Mouse (Mus musculus): ENCODE results near the gene Afg1l.

Afg1l gene

GRCm38 (mm10) chr10:42384946-42385644 is 93.3 kb downstream of the Afg1l start:
- intact Hi-C loops (cut with DNase I), result no loop called here

GRCm38 (mm10) chr10:42383708-42384107 is 94.7 kb downstream of the Afg1l start:
- intact Hi-C loops (cut with DNase I), result no loop called here

GRCm38 (mm10) chr10:42364216-42364615 is 114.1 kb downstream of the Afg1l start:
- intact Hi-C loops (cut with DNase I), result no loop called here

GRCm38 (mm10) chr10:42355980-42356379 is 122.4 kb downstream of the Afg1l start:
- intact Hi-C loops (cut with DNase I), result no loop called here

- intact Hi-C loops (cut with DNase I), result no loop called here
These were observed 130.4 kb downstream of the Afg1l start for GRCm38 (mm10) chr10:42347986-42348385.

- intact Hi-C loops (cut with DNase I), result no loop called here
These were observed 131.2 kb downstream of the Afg1l start for GRCm38 (mm10) chr10:42347127-42347526.

GRCm38 (mm10) chr10:42346179-42346877 is 132.0 kb downstream of the Afg1l start:
- intact Hi-C loops (cut with DNase I), result no loop called here

GRCm38 (mm10) chr10:42342714-42343113 is 135.7 kb downstream of the Afg1l start:
- intact Hi-C loops (cut with DNase I), result no loop called here

- intact Hi-C loops (cut with DNase I), result no loop called here
These were observed 136.4 kb downstream of the Afg1l start for GRCm38 (mm10) chr10:42341815-42342457.

GRCm38 (mm10) chr10:42340426-42340793 is 138.0 kb downstream of the Afg1l start:
- intact Hi-C loops (cut with DNase I), result no loop called here

GRCm38 (mm10) chr10:42339773-42340425 is 138.5 kb downstream of the Afg1l start:
- intact Hi-C loops (cut with DNase I), result no loop called here

GRCm38 (mm10) chr10:42338456-42338855 is 139.9 kb downstream of the Afg1l start:
- intact Hi-C loops (cut with DNase I), result no loop called here

GRCm38 (mm10) chr10:42327576-42327975 is 150.8 kb downstream of the Afg1l start:
- intact Hi-C loops (cut with DNase I), result loop anchor here (5.0 kb wide), 1 partner anchor 310 kb away; no protein-coding TSS in a partner anchor

GRCm38 (mm10) chr10:42325305-42325704 is 153.1 kb downstream of the Afg1l start:
- intact Hi-C loops (cut with DNase I), result loop anchor here (5.0 kb wide), 1 partner anchor 312 kb away; no protein-coding TSS in a partner anchor

GRCm38 (mm10) chr10:42323978-42324377 is 154.4 kb downstream of the Afg1l start:
- intact Hi-C loops (cut with DNase I), result no loop called here

GRCm38 (mm10) chr10:42313222-42313786 is 165.1 kb downstream of the Afg1l start:
- intact Hi-C loops (cut with DNase I), result no loop called here

- intact Hi-C loops (cut with DNase I), result no loop called here
These were observed 165.8 kb downstream of the Afg1l start for GRCm38 (mm10) chr10:42312557-42312956.

GRCm38 (mm10) chr10:42308687-42308987 is 169.7 kb downstream of the Afg1l start:
- intact Hi-C loops (cut with DNase I), result loop anchor here (1.0 to 5.0 kb wide), 2 partner anchors 329 to 429 kb away; no protein-coding TSS in a partner anchor

- intact Hi-C loops (cut with DNase I), result loop anchor here (1.0 to 5.0 kb wide), 2 partner anchors 329 to 429 kb away; no protein-coding TSS in a partner anchor
These were observed 170.2 kb downstream of the Afg1l start for GRCm38 (mm10) chr10:42307980-42308686.

- intact Hi-C loops (cut with DNase I), result loop anchor here (5.0 kb wide), 1 partner anchor 431 kb away; no protein-coding TSS in a partner anchor
These were observed 171.9 kb downstream of the Afg1l start for GRCm38 (mm10) chr10:42306422-42306821.

- intact Hi-C loops (cut with DNase I), result no loop called here
These were observed 177.6 kb downstream of the Afg1l start for GRCm38 (mm10) chr10:42300805-42301204.

Measured in adrenal gland (tissue).